Mouse (Mus musculus) thymus, postnatal 4 days (tissue): ENCODE measurements around the gene Hoxa6.

Experiments
- DNase-seq: peaks from one replicate; pipeline ENCODE4 v3.0.0; 2021

Hoxa6 gene

GRCm38 (mm10) chr6:52226569-52227257 lies 18.2 kb upstream of the Hoxa6 start:
- no peak for DNase-seq

- peak; percentile 32 for DNase-seq
These were observed 17.4 kb upstream of the Hoxa6 start for GRCm38 (mm10) chr6:52225612-52226568.

- DNase-seq = peak; percentile 7
These were observed 16.5 kb upstream of the Hoxa6 start for GRCm38 (mm10) chr6:52224895-52225611.

GRCm38 (mm10) chr6:52223939-52224760 lies 15.6 kb upstream of the Hoxa6 start:
- peak; percentile 6 for DNase-seq

GRCm38 (mm10) chr6:52222729-52223128 lies 14.2 kb upstream of the Hoxa6 start:
- DNase-seq = no peak

- no peak for DNase-seq
These were observed 13.6 kb upstream of the Hoxa6 start for GRCm38 (mm10) chr6:52221993-52222685.

DNA sequence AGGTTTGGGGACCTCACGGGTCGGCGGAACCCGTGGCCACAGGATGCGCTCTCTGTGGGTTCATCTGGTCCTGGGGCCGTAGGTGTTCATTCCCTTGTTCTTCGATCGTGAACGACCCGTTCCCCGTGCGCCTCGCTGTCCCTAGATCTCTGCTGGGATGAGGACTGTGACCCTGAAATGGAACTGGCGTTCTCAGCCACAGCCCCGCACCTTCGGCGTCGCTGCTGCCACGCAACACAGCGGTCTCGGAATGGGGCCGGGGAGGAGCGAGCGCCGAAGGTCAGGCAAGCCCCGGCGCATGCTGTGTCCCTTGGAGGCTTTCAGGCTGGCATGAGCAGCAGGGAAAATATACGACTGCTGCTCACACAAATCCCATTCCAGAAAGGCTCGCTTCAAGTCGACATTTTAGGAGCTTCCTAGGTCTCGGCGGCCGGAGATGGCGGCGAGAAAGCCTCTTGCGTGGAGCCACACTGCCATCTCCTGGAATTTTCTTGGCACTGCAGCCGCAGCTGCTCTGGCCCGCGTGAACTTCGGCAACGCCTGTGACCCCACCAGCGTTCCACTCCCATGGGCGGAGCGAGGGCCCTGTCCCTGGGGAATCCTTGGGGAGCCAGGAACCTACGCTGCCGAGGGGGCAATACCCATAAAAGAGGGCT lies 12.9 kb upstream of the Hoxa6 start, which contains the start of gene Hoxa7:
Gene Hoxa7, minus strand, starts transcription at position 518 of the 656 bp plus-strand sequence.
- peak; percentile 88 for DNase-seq

DNA sequence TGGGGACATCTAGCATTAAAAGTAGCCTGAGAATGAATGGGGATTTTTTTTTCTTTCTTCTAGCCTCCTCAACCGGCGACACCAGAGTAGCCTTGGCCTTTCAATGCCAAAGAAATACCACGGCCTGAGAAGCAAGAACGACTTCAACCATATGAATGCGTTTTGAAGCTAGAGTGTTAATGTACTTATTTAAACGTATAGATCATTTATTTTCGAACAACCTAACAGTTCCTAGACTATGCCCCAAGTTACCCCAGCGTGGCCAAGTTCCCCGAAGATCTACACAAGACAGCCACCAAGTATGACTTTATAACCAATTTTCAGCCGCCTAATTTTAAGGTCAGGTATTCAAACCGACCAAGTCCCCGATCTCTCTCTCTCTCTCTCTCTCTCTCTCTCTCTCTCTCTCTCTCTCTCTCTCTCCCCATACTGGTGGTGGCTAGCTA lies 12.4 kb upstream of the Hoxa6 start:
- no peak for DNase-seq

DNA sequence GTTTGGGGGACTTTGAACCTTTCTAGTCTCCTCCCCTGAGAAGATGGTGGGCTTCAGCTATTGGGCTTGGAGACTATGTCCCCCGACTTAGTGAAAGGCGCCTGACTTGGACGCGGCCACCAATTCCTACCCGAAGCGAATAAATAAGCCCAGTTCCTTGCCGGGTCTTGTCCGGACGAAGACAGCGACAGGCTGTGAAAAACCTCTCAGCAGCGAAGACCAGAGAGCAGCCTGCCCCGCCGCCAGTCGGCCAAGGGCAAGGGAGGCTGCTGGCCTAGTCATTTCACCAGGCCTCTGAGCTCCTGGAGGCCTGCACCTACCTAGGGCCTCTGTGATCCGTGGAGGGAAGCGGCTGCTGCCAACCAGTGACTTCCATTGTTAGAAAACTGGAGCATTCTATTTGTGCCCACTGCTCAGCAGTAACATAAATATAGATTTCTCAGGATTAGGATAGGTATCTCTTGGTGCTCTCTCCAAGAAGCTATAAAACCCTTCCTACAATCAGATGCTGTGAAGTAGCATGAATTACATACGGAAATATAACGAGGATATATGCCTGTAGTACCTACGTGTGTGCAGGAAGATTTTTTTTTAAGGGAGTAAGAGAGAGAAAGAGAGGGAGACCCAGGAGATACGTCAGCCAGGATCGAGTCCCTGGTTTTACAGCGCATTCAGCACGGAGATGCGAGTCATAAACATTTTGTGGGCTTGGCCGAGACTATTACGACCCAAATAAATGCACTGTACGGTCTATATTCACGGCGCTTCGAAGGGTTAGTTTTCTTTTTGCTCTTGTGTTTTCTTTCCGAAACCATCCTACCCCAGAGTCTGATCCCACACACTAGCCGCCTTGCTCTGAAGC lies 11.7 kb upstream of the Hoxa6 start:
- DNase-seq = no peak

DNA sequence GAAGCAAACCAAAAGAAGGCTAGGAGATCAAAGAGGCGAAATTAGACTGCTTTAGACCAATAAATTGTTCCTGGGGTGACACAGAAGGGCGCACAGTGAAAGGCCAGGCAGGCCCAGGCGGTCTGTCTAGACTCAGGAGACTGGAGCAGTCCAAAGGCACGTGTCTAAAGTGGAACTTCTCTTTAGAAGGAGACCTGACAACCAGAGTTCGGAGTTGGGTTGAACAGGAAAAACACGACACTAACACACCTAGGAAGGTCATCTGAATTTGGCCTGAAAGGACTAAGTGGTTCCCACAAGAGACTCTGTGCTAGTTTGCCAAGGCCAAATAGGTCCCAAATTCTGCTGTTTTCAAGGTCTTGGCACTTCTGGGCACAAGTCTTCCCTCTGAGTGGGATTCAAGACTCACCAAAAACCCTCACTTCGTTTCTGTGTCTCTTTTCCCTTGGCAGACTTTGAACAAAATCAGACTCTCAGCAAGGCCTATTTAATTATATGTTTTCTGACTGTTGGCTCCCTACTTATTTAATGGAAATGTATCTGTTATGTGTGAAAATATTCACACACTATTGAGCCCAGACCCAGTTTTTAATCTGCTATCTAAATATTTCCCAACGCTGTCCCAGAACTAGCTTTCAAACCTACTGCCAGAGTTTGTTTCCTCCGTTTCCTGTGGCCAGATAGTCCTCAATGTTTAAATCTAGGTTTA lies 10.9 kb upstream of the Hoxa6 start:
- no peak for DNase-seq

DNA sequence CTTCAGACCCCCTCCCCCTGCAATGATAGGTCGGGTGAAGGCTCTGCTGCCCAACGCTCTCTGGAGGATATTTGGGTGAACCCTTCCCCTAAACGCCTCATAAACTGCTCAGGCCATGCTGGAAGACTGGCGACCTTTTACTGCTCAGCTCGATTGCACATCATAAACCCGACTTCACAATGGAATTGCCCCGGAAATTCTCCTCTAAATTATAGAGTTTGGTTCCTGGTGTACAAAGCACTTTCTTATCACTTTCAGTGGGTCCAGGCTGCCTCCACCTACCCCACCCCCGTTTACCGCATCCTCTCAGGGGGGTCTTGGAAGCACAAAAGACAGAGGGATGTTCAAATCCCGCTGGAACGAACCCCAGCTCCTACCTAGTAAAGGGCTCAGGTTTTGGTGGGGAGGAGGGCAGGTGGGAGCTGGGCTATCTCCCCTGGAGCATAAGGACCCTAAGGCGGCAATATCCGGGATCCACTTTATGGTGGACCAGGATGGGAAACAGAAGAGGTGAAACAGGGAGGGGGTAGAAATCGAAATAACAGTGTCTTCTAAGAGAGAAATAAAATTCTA lies 10.2 kb upstream of the Hoxa6 start:
- no peak for DNase-seq

DNA sequence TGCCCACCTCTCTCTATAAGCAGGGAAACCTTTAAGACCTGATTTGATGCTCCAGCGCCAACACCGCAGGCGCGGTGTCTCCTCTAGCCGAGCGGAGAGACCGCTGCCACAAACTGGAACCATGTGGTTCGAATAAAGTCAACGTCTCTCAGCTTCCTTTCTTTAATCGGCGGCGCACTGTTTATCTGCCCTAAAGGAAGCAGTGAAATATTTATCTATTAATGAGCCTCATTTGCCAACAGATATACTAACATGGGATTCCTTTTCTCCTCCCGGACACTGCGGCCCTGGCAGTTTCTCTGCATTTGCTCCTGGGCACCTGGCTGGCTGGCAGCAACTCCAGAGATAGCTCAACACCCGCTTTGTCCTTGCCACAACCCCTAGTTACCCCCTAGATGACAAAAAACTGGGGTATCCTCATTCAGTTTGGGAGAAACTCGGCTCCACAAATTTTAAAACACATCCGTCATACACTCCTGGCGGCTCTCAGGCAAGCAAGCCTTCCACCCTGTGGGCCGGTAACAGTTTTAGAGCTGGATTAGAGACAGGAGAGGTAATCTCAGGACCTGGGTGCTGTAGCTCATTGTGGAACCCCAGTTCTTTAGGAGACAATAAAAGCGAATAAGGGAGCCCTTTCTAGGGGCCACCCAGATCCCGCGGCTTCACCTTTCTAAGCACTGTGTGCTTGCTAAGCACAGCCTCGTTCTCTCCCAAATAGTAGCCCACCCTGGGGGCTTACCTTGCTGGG lies 9.5 kb upstream of the Hoxa6 start:
- no peak for DNase-seq

GRCm38 (mm10) chr6:52217459-52217768 lies 8.9 kb upstream of the Hoxa6 start:
- peak; percentile 72 for DNase-seq

- DNase-seq = no peak
These were observed 8.4 kb upstream of the Hoxa6 start for GRCm38 (mm10) chr6:52216691-52217458.

- no peak for DNase-seq
These were observed 7.4 kb upstream of the Hoxa6 start for GRCm38 (mm10) chr6:52215771-52216535.

DNA sequence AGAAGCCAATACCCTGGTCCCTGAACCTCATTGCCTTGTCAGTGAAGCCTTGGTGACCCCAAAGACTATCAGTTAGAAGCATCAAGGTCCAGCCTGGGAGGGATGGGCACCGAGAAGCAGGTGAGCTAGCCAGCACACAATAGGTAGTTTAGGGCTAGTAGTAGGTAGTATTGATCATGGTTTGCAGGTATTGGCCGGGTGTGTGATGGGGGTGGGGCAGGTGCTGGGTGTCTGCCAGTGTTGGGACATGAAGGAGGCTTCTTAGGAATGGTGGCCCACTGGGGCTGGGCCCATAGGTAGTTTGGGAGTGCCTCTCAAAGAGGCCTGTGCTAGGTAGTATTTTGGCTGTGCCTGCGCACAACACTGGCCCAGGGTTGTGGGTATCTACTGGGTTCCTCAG lies 6.5 kb upstream of the Hoxa6 start:
- DNase-seq = no peak

- DNase-seq = no peak
These were observed 5.7 kb upstream of the Hoxa6 start for GRCm38 (mm10) chr6:52214271-52214670.
